Mouse (Mus musculus) gastrocnemius, postnatal 10 days (tissue): Measurements from ENCODE around the gene Gpr108. TPM values are rescaled to one million over a fixed set of nuclear protein-coding genes. Genes with fewer than 3 reads are reported as not detected.

Source experiments
- DNase-seq: peaks from one replicate; pipeline ENCODE4 v3.0.0; 2021; ENCODE audit warnings: mixed read lengths
- total RNA-seq, 2 experiments: library from RNA; stranded (reverse); gene quantifications; 2 replicates each; pipeline ENCODE4 v1.2.3; 2021

The Gpr108 gene
- total RNA-seq, 2 experiments from 2014 or later, result 22.0 to 23.8 TPM

GRCm38 (mm10) chr17:57246663-57247392, 1.4 kb downstream of the Gpr108 start:
- no peak for DNase-seq

- no peak for DNase-seq
Observed at GRCm38 (mm10) chr17:57245311-57245929, 2.8 kb downstream of the Gpr108 start.

GRCm38 (mm10) chr17:57243650-57244370, 4.4 kb downstream of the Gpr108 start:
- DNase-seq, result no peak

- DNase-seq, result no peak
Observed at GRCm38 (mm10) chr17:57237181-57237580, 11.1 kb downstream of the Gpr108 start.

GRCm38 (mm10) chr17:57235803-57236202, 12.4 kb downstream of the Gpr108 start:
- DNase-seq, result no peak

- no peak for DNase-seq
Observed at GRCm38 (mm10) chr17:57234254-57234928, 13.9 kb downstream of the Gpr108 start.

GRCm38 (mm10) chr17:57233038-57233437, 15.2 kb downstream of the Gpr108 start:
- DNase-seq, result no peak

GRCm38 (mm10) chr17:57232200-57232599, 16.0 kb downstream of the Gpr108 start:
- DNase-seq, result no peak

- no peak for DNase-seq
Observed at GRCm38 (mm10) chr17:57231321-57231771, 16.9 kb downstream of the Gpr108 start.

GRCm38 (mm10) chr17:57230728-57231125, 17.5 kb downstream of the Gpr108 start:
- DNase-seq, result no peak

GRCm38 (mm10) chr17:57229851-57230727, 18.2 kb downstream of the Gpr108 start:
- no peak for DNase-seq

- no peak for DNase-seq
Observed at GRCm38 (mm10) chr17:57228873-57229272, 19.4 kb downstream of the Gpr108 start.

- no peak for DNase-seq
Observed at GRCm38 (mm10) chr17:57228014-57228413, 20.2 kb downstream of the Gpr108 start, which contains the start of gene C3. TSS of gene C3 (minus strand) at chr17:57228136.

- DNase-seq, result no peak
Observed at GRCm38 (mm10) chr17:57227468-57227867, 20.8 kb downstream of the Gpr108 start.

GRCm38 (mm10) chr17:57223313-57223712, 24.9 kb downstream of the Gpr108 start:
- DNase-seq, result no peak

- DNase-seq, result no peak
Observed at GRCm38 (mm10) chr17:57221911-57222310, 26.3 kb downstream of the Gpr108 start.

GRCm38 (mm10) chr17:57219884-57220207, 28.4 kb downstream of the Gpr108 start:
- no peak for DNase-seq

GRCm38 (mm10) chr17:57219167-57219883, 28.9 kb downstream of the Gpr108 start:
- DNase-seq, result peak; percentile 81

- no peak for DNase-seq
Observed at GRCm38 (mm10) chr17:57218335-57218900, 29.8 kb downstream of the Gpr108 start.

GRCm38 (mm10) chr17:57214676-57215387, 33.4 kb downstream of the Gpr108 start:
- no peak for DNase-seq
